Mouse (Mus musculus) cerebellum, postnatal 14 days (tissue): Measurements from ENCODE around the gene Gm13694.
A peak's percentile ranks its signal among the peaks of the same experiment; 100 is the strongest.
"Not testable (repeated sequence)": the region's sequence is repeated elsewhere in the genome, so short reads cannot be mapped to it uniquely, and the experiment has no call there.

Source experiments
- DNase-seq, 2 experiments: peaks; one replicate each; pipeline ENCODE4 v3.0.0; 2021; ENCODE audit warnings: mixed read lengths in 2 of 2

Gene Gm13694

DNA sequence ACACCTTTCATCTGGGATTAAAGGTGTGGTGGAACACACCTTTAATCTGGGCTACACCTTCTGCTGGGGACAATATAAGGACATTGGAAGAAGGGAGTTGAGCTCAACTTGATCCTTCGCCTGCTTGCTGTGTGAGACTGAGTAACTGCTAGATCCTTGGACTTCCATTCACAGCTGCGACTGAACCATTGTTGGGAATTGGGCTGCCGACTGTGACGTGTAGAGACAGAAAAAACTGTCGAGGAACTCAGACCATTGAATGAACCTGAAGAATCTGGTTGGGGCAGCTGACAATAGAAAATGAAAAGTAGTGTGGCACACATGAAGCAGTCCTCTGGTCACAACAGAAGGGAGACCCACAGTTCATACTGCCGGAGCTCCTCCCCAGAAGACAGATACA is at the start of gene Gm13694:
Gene Gm13694, plus strand, starts transcription at position 301 of the 400 bp plus-strand sequence.
- DNase-seq = not testable (repeated sequence)

DNA sequence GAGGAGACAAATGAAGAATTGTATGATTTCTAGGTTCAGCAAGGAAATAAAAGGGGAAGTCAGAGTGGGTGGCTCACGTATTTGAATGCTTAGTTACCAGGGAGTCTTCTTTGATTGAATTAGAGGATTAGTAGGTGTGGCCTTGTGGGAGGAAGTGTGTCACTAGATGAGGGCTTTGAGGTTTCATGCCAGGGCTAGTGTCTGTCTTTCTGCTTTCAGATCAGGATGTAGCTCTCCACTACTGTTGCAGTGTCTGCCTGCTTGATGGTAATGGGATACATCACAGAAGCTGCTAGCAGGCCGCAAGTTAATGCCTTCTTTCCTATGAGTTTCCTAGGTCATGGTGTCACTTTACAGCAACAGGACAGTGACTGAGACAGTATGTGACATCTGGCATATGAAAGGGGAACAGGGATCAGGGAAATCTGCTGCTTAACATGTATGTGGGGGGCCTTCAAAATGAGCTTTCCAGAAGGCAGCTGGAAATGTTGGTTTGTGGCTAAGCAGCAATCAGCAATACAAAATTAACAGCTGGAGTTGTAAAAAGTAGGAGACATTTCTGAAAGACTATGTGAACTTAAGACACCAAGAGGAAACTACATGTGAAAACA is 49.1 kb upstream of the Gm13694 start:
- DNase-seq = no peak

GRCm38 (mm10) chr2:83940931-83941361 is 37.8 kb upstream of the Gm13694 start, which contains the start of gene Zswim2:
Gene Zswim2 (minus strand): TSS chr2:83941228.
- DNase-seq = peak; percentile 76 to 77

DNA sequence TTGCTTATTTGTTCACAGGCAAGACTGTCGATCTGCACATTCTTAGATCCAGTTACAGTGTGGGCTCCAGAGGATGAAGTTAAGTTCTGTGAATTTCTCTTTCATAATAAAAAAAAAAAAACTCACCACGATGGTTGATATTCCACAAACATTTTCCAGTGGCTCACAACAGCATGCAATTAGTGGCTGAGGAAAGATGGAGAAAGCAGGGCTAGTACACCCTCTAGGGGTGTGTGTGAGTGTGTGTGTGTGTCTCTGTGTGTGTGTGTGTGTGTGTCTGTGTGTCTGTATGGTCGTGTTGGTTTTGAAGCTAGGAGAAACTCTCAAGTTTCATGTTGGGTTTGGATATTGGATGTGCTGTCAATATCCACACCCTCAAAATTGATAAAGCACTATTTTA is 37.4 kb upstream of the Gm13694 start:
- peak in 1 of 2 experiments; percentile 5 for DNase-seq

DNA sequence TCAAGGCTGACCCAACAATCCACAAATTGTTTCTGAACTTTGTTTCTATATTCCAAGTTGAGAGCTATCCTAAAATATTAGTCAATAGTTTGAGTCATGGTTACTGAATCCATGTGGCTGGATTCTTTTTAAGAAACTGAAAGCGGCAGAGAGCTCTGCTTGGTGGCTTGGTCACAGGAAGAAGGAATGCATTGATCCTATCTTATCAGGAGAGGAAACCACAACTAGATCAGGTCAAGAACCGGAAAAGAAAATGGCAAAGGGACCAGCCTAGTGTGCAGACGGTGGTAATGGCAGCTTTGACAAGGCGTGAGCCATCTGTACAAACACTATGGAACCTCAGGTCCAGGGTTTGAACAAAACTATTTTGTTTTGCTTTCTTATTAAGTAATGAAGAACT is 36.9 kb upstream of the Gm13694 start:
- DNase-seq = no peak

- DNase-seq = not testable (repeated sequence)
Observed at GRCm38 (mm10) chr2:83955393-83955792, 23.3 kb upstream of the Gm13694 start, which contains the start of gene Gm13698. Gene Gm13698 (plus strand): TSS chr2:83955693.

DNA sequence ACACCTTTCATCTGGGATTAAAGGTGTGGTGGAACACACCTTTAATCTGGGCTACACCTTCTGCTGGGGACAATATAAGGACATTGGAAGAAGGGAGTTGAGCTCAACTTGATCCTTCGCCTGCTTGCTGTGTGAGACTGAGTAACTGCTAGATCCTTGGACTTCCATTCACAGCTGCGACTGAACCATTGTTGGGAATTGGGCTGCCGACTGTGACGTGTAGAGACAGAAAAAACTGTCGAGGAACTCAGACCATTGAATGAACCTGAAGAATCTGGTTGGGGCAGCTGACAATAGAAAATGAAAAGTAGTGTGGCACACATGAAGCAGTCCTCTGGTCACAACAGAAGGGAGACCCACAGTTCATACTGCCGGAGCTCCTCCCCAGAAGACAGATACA is 17.5 kb upstream of the Gm13694 start, which contains the start of gene Gm13693:
Gene Gm13693, plus strand, starts transcription at position 301 of the 400 bp plus-strand sequence.
- not testable (repeated sequence) for DNase-seq

GRCm38 (mm10) chr2:83967013-83967412 is 11.7 kb upstream of the Gm13694 start, which contains the start of gene Gm13695:
Gene Gm13695 (plus strand): TSS chr2:83967313.
- DNase-seq = not testable (repeated sequence)

DNA sequence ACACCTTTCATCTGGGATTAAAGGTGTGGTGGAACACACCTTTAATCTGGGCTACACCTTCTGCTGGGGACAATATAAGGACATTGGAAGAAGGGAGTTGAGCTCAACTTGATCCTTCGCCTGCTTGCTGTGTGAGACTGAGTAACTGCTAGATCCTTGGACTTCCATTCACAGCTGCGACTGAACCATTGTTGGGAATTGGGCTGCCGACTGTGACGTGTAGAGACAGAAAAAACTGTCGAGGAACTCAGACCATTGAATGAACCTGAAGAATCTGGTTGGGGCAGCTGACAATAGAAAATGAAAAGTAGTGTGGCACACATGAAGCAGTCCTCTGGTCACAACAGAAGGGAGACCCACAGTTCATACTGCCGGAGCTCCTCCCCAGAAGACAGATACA is 5.9 kb upstream of the Gm13694 start, which contains the start of gene Gm13696:
Gene Gm13696, plus strand, starts transcription at position 301 of the 400 bp plus-strand sequence.
- not testable (repeated sequence) for DNase-seq

- not testable (repeated sequence) for DNase-seq
Observed at GRCm38 (mm10) chr2:83984443-83984842, 5.7 kb downstream of the Gm13694 start, which contains the start of gene Gm13697. Gene Gm13697 (plus strand): TSS chr2:83984743.

DNA sequence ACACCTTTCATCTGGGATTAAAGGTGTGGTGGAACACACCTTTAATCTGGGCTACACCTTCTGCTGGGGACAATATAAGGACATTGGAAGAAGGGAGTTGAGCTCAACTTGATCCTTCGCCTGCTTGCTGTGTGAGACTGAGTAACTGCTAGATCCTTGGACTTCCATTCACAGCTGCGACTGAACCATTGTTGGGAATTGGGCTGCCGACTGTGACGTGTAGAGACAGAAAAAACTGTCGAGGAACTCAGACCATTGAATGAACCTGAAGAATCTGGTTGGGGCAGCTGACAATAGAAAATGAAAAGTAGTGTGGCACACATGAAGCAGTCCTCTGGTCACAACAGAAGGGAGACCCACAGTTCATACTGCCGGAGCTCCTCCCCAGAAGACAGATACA is 11.5 kb downstream of the Gm13694 start, which contains the start of gene Gm13691:
Gene Gm13691, plus strand, starts transcription at position 301 of the 400 bp plus-strand sequence.
- DNase-seq = not testable (repeated sequence)

DNA sequence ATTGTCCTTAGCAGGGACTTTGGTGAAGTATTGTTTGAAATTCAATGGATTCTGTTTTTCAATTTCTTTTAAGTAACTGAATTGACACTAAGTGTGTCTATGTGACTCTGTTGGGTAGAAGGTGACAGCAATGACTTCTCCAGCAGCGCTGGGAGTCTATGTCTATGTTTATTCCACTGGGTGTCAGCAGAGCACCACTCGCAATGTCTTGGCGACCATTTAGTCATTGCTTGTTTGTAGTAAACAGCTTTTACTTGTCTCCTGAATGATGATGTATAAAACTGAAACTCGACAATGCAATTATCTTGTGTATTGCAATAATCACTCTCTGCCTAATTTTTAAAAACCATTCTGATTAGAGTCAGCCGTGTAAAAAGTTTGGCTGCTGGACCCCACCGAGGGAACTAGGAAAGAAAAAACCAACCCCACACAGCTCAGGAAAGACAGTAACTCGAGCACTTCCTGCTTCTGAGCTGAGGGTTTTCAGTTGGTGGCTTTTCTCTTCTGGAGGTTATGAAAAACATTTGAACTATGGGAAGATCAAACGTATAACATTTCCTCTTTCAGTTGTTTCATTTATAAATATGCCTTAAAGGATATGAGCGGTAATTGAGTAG is 15.0 kb downstream of the Gm13694 start:
- DNase-seq = not testable (repeated sequence)

DNA sequence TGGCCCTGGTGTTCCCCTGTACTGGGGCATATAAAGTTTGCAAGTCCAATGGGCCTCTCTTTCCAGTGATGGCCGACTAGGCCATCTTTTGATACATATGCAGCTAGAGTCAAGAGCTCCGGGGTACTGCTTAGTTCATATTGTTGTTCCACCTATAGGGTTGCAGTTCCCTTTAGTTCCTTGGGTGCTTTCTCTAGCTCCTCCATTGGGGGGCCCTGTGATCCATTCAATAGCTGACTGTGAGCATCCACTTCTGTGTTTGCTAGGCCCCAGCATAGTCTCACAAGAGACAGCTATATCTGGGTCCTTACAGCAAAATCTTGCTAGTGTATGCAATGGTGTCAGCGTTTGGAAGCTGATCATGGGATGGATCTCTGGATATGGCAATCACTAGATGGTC is 15.8 kb downstream of the Gm13694 start:
- DNase-seq = not testable (repeated sequence)

DNA sequence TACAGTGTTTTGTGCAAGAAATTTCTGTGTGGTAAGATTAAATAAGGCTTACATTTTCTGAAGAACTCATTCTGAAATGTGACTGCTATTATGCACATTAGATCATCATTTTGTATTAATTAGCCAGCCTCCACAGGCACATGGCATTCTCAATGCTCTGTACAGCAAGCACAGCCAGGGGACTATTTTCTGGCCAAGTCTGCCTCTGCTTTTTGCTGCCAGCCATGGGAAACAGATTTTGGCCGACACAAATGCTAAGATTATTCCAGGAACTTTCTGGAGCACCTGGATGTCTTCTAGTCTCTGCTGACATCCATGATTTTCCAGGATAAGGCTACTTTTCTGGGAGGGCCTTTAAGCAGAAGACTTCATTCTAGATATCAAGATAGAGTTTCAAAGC is 30.2 kb downstream of the Gm13694 start:
- DNase-seq = peak; percentile 50

DNA sequence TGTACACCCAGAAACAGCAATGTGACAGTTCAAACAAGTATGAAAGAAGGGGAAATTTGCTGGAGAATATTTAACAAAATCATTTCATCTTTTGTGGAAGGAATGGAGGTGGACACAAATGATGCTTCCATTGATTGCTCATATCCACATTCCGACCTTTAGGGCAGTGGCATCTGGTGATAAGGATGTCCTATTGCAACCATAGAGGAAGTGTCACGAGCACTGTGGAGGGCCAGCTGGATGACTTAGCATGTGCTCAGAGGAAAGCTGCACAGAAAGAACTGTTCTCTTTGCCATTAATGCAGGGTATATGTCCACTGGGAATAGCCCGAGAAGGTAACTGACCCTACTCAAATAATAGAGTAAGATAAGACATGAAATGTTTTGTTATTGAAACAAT is 31.1 kb downstream of the Gm13694 start:
- no peak for DNase-seq

GRCm38 (mm10) chr2:84014572-84014971 is 35.8 kb downstream of the Gm13694 start:
- no peak for DNase-seq

- not testable (repeated sequence) for DNase-seq
Observed at GRCm38 (mm10) chr2:84016291-84016690, 37.6 kb downstream of the Gm13694 start.

DNA sequence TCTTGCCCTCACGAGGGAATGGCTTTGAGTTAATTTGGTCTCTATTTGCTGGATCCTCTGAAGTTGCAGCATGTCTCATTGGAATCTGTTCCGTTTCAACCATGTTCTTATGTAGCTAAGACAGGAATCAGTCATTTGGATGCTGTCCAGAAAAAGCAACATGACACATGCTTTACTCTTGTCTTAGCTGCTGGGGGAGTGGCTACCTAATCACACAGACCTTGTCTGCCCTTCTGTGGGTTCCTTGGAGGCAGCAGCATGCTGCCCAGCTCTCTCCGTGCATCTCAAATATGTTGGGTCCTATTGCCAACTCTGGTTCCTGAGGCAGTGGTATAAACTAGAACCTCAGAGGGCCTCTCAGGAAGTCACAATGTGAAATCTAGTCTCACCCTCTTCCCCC is 39.6 kb downstream of the Gm13694 start:
- DNase-seq = no peak

- DNase-seq = no peak
Observed at GRCm38 (mm10) chr2:84019519-84020305, 41.0 kb downstream of the Gm13694 start.

GRCm38 (mm10) chr2:84021930-84022329 is 43.2 kb downstream of the Gm13694 start:
- DNase-seq = no peak

DNA sequence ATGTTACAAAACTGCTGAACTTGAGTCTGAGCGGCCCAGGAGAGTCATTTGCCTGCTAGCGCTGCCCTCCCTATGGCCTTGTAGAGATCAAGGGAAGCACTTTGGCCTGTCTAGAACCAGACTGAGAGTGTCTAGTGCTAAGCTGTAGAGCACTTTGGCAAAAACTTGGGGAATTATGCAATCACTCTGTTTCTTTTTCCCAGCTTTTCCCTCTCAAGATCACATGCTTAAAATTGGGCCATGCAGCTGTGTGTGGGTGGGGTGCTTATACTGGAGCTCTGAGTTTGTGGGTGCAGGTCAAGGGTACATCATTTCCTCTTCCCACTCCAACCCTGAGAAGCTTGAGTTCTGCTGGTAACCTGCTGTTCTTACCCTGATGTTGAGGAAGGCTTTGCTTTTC is 44.2 kb downstream of the Gm13694 start:
- DNase-seq = no peak

GRCm38 (mm10) chr2:84023319-84023718 is 44.6 kb downstream of the Gm13694 start:
- DNase-seq = no peak

- peak in 1 of 2 experiments; percentile 8 for DNase-seq
Observed at GRCm38 (mm10) chr2:84025217-84025616, 46.5 kb downstream of the Gm13694 start.
